Mouse (Mus musculus) spleen, postnatal 4 days (tissue): Measurements from ENCODE around the gene Ghitm.

ENCODE experiments used
- DNase-seq, 2 experiments: peaks; one replicate each; pipeline ENCODE4 v3.0.0; 2022; ENCODE audit warnings: low spot score in 2 of 2

Ghitm gene

GRCm38 (mm10) chr14:37104747-37105146 is 30.3 kb downstream of the Ghitm start:
- no peak for DNase-seq

- no peak for DNase-seq
Measured at GRCm38 (mm10) chr14:37102484-37102883, 32.6 kb downstream of the Ghitm start.

GRCm38 (mm10) chr14:37101531-37101930 is 33.5 kb downstream of the Ghitm start:
- DNase-seq: no peak

- DNase-seq: no peak
Measured at GRCm38 (mm10) chr14:37097956-37098530, 37.0 kb downstream of the Ghitm start, which contains the start of gene Cdhr1. TSS of gene Cdhr1 (minus strand) at chr14:37098347.

- DNase-seq: no peak
Measured at GRCm38 (mm10) chr14:37095556-37095955, 39.5 kb downstream of the Ghitm start.

GRCm38 (mm10) chr14:37094436-37094835 is 40.6 kb downstream of the Ghitm start:
- no peak for DNase-seq

- DNase-seq: no peak
Measured at GRCm38 (mm10) chr14:37083755-37084154, 51.3 kb downstream of the Ghitm start.

GRCm38 (mm10) chr14:37080724-37081123 is 54.3 kb downstream of the Ghitm start:
- DNase-seq: no peak
